Mouse (Mus musculus) ES-E14 (cell line): ENCODE measurements around the gene Zbtb7b.

Source experiments
- CHD2 ChIP-seq: IDR thresholded peaks from 2 replicates; pipeline ENCODE4 v1.6.1; 2014; ENCODE audit warnings: mild to moderate bottlenecking, low read depth, low read length, inconsistent platforms
- HCFC1 ChIP-seq: IDR thresholded peaks from 2 replicates; pipeline ENCODE4 v1.6.1; 2012; ENCODE audit warnings: low read length, inconsistent platforms, borderline replicate concordance; ENCODE audit not compliant: insufficient read depth
- MAFK ChIP-seq: IDR thresholded peaks from 2 replicates; pipeline ENCODE4 v1.6.1; 2014; ENCODE audit warnings: mild to moderate bottlenecking, low read depth, low read length, inconsistent platforms; ENCODE audit not compliant: insufficient read depth
- ZC3H11A ChIP-seq: IDR thresholded peaks from 2 replicates; pipeline ENCODE4 v1.6.1; 2012; ENCODE audit warnings: low read depth, mild to moderate bottlenecking, inconsistent platforms, low read length, borderline replicate concordance
- ZNF384 ChIP-seq: IDR thresholded peaks from 2 replicates; pipeline ENCODE4 v1.6.1; 2012; ENCODE audit warnings: low read depth, low read length, inconsistent platforms

- TF ChIP-seq ZNF384 = no peak
- TF ChIP-seq ZC3H11A = no peak
- no peak for TF ChIP-seq MAFK
- TF ChIP-seq CHD2 = no peak
- no peak for TF ChIP-seq HCFC1
These were observed 10.1 kb downstream of the Zbtb7b start for GRCm38 (mm10) chr3:89384331-89385076.
